Mouse (Mus musculus) ES-Bruce4 (cell line): ENCODE measurements around the gene Adam23.

Experiments used
- CTCF ChIP-seq: IDR thresholded peaks from one replicate; pipeline ENCODE4 v1.8.1; 2011; ENCODE audit warnings: low read depth, low read length
- EP300 ChIP-seq: IDR thresholded peaks from 2 replicates; pipeline ENCODE4 v1.6.1; 2011; ENCODE audit warnings: low read depth, low read length; ENCODE audit not compliant: insufficient read depth

DNA sequence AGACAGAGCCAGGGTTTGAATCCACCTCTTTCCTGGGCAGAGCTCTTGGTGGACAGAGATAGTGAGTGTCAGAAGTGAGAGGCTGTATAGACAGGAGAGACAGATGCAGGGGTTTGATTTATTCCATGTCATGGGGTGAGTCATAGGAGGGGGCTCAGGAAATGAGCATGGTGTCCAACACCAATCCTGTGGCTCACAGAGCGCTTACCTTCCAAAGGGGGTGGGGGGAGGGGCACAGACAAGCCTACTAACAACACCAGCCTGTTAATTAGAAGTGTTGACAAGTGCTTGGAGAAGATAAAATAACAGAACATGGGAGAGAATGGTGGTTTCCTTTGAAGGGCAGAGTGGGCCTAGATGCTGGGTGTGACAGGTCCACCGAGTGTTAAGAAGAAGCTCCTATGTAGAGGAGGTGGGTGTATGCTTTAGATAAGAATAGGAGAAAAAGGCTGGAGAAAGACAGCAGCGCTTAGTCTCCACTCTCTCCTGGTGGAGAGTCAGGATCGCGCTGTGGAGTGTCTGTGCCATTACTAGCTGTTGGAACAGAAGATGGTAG is 7.7 kb downstream of the Adam23 start:
- TF ChIP-seq CTCF (no peak), EP300 (no peak)
